Mouse (Mus musculus) MEL (cell line): ENCODE data around the gene Cntnap2.

Experiments
- BHLHE40 ChIP-seq: IDR thresholded peaks from 2 replicates; pipeline ENCODE4 v1.6.1; 2012; ENCODE audit warnings: low read depth, mild to moderate bottlenecking, inconsistent platforms, low read length, improper control_type of control experiment, borderline replicate concordance
- CHD2 ChIP-seq: IDR thresholded peaks from 2 replicates; pipeline ENCODE4 v1.6.1; 2011; ENCODE audit warnings: low read length, improper control_type of control experiment
- CTCF ChIP-seq, 3 experiments: IDR thresholded peaks in 2 of 3; conservative IDR thresholded peaks in 1 of 3; 2 replicates each; pipeline ENCODE4 v1.5.1; 2011 to 2012; ENCODE audit warnings: low read length in 3 of 3, low read depth in 2 of 3, mild to moderate bottlenecking in 2 of 3, improper control_type of control experiment in 1 of 3, inconsistent platforms in 1 of 3, mixed read lengths in 1 of 3, moderate library complexity in 1 of 3; ENCODE audit not compliant: control insufficient read depth in 1 of 3, insufficient read depth in 1 of 3, poor library complexity in 1 of 3, severe bottlenecking in 1 of 3
- E2F4 ChIP-seq: IDR thresholded peaks from 2 replicates; pipeline ENCODE4 v1.6.1; 2011; ENCODE audit warnings: low read depth, low read length, improper control_type of control experiment, borderline replicate concordance
- EP300 ChIP-seq, 2 experiments: IDR thresholded peaks; 2 replicates each; pipeline ENCODE4 v1.6.1; 2011; ENCODE audit warnings: improper control_type of control experiment in 2 of 2, low read length in 2 of 2, low read depth in 1 of 2, mild to moderate bottlenecking in 1 of 2
- HCFC1 ChIP-seq: IDR thresholded peaks from 2 replicates; pipeline ENCODE4 v1.6.1; 2012; ENCODE audit warnings: low read depth, mild to moderate bottlenecking, inconsistent platforms, low read length, improper control_type of control experiment, moderate library complexity
- JUND ChIP-seq: IDR thresholded peaks from 2 replicates; pipeline ENCODE4 v1.6.1; 2011; ENCODE audit warnings: low read depth, mild to moderate bottlenecking, improper control_type of control experiment, low read length
- MAFK ChIP-seq: IDR thresholded peaks from 2 replicates; pipeline ENCODE4 v1.6.1; 2011; ENCODE audit warnings: low read depth, mild to moderate bottlenecking, low read length, improper control_type of control experiment, borderline replicate concordance
- POLR2A ChIP-seq, 2 experiments: IDR thresholded peaks; 2 replicates each; pipeline ENCODE4 v1.6.1; 2011 to 2012; ENCODE audit warnings: low read length in 2 of 2, mild to moderate bottlenecking in 2 of 2, control low read depth in 1 of 2, improper control_type of control experiment in 1 of 2, low read depth in 1 of 2, moderate library complexity in 1 of 2; ENCODE audit not compliant: control insufficient read depth in 1 of 2, insufficient read depth in 1 of 2, poor library complexity in 1 of 2
- RCOR1 ChIP-seq: IDR thresholded peaks from 2 replicates; pipeline ENCODE4 v1.6.1; 2012; ENCODE audit warnings: low read depth, mild to moderate bottlenecking, inconsistent platforms, low read length, improper control_type of control experiment
- TAL1 ChIP-seq: IDR thresholded peaks from 2 replicates; pipeline ENCODE4 v1.6.1; 2012; ENCODE audit warnings: mild to moderate bottlenecking, inconsistent platforms, low read length, moderate library complexity, mixed read lengths
- ZC3H11A ChIP-seq: IDR thresholded peaks from 2 replicates; pipeline ENCODE4 v1.6.1; 2012; ENCODE audit warnings: low read depth, mild to moderate bottlenecking, inconsistent platforms, low read length, improper control_type of control experiment
- ZMIZ1 ChIP-seq: IDR thresholded peaks from 2 replicates; pipeline ENCODE4 v1.6.1; 2012; ENCODE audit warnings: low read depth, mild to moderate bottlenecking, inconsistent platforms, low read length, improper control_type of control experiment, moderate library complexity

DNA sequence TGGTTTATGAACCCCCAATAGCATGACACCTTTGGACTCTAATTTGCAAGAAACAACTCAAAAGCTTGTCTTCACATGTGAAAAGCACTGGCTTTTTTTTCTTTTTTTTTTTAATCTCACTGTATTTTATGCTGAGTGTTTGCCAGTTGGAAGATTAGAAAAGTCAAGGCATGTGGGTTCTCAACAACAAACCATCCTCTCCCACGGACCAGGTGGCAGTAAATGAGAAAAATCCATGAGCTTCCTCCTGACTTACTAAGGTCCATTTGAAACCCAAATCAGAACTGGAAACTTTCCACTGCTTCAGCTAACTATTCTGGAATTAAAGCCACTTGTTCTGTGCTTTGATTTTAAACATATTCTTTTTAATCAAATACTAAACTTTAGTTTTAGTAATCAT is 784.6 kb downstream of the Cntnap2 start:
- TF ChIP-seq TAL1 (no peak), ZC3H11A (no peak), POLR2A (IDR thresholded peaks at IDR 0.05; ENCODE audit: control insufficient read depth in 1 of 2, insufficient read depth in 1 of 2, low read depth in 1 of 2, low read length in 2 of 2, poor library complexity in 1 of 2) (no peak), EP300 (IDR thresholded peaks at IDR 0.05; ENCODE audit: low read depth in 1 of 2, low read length in 2 of 2) (no peak), MAFK (no peak), CTCF (IDR thresholded peaks at IDR 0.05 in 2 of 3, conservative IDR thresholded peaks at IDR 0.05 in 1 of 3; ENCODE audit: control insufficient read depth in 1 of 3, insufficient read depth in 1 of 3, low read depth in 2 of 3, low read length in 3 of 3, poor library complexity in 1 of 3, severe bottlenecking in 1 of 3) (no peak), ZMIZ1 (no peak), HCFC1 (no peak), CHD2 (no peak), BHLHE40 (no peak), E2F4 (no peak), RCOR1 (no peak), JUND (no peak)
